Comparison of ENCODE assay signal across 11 mouse cellular contexts in genomic region chr1:131238931-131239381, GRCm38 (mm10). TPM values are rescaled to one million over a fixed set of nuclear protein-coding genes. Genes with fewer than 3 reads are reported as not detected.
A peak's percentile ranks its signal among the peaks of the same experiment; 100 is the strongest.
DNase-seq lines count a peak whose midpoint lies in the region; ATAC-seq lines count a peak whose summit lies in the region.
"Had no signal": no experiment of that assay in that cellular context is flagged by ENCODE, and none has a peak within 500 bp of the region (broad histone marks: within the 10 kb centered on the region; RNA-seq: fewer than 3 reads in every experiment).

No protein-coding gene starts in this region.

- H3K27ac ChIP-seq in liver, embryonic 12.5 days = no peak overlapping the region
- H3K27ac ChIP-seq: midbrain, embryonic 12.5 days had no signal

- no peak for DNase-seq in liver
- peak; percentile 56 to 60 for DNase-seq in cerebellum, postnatal 36 days
- DNase-seq in heart, postnatal 4 days = peak; percentile 81
- peak; percentile 73 for DNase-seq in lung, postnatal 36 days
- no peak for DNase-seq in c-Kit-positive CD71-positive TER-119-positive erythroid progenitor cells, embryonic 14.5 days (ENCODE audit: low spot score)
- no peak for DNase-seq in embryo, embryonic 11 days

- H3K4me3 ChIP-seq in liver, embryonic 12.5 days = no peak overlapping the region
- H3K4me3 ChIP-seq: erythroblast, embryonic 14.5 days; midbrain, embryonic 12.5 days had no signal

- no peak overlapping the region for H3K9ac ChIP-seq in liver, embryonic 12.5 days
- H3K9ac ChIP-seq: midbrain, embryonic 12.5 days had no signal

- H3K9me3 ChIP-seq in liver, embryonic 12.5 days (replicated peaks) = no peaks in the 10 kb centered on the region
- H3K9me3 ChIP-seq: G1E; midbrain, embryonic 12.5 days had no signal

- 0 out of 2 replicates have a peak, but pooled peaks have one; percentile 20 for ATAC-seq in liver, embryonic 12.5 days
- no peak for ATAC-seq in megakaryocyte, adult 5-6 weeks (ENCODE audit: poor library complexity, severe bottlenecking)

- no peak overlapping the region for H3K4me2 ChIP-seq in liver, embryonic 12.5 days
- H3K4me2 ChIP-seq: midbrain, embryonic 12.5 days had no signal

- H3K4me1 ChIP-seq in liver, embryonic 12.5 days = no peaks in the 10 kb centered on the region

- peaks cover 86% of the 10 kb centered on the region for H3K27me3 ChIP-seq in liver, embryonic 12.5 days (replicated peaks)

- 54% methylated on average over 8 of the region's 8 CpGs for WGBS in liver, embryonic 12.5 days (ENCODE audit: insufficient replicate concordance)

- no peaks in the 10 kb centered on the region for H3K36me3 ChIP-seq in liver, embryonic 12.5 days
- H3K36me3 ChIP-seq: G1E; midbrain, embryonic 12.5 days had no signal

RNA-seq across cellular contexts. Expression of gene Rassf5, which starts 6.1 kb away (rescaled TPM):
- polyA plus RNA-seq in liver, embryonic 12.5 days (2016; fragmentation: Nextera tagmentation; extraction: Ambion mirVana) = 3.9 and 4.7 TPM in 2 replicates
- total RNA-seq in heart, postnatal 4 days (2021) = 1 to 10 TPM; 4.4 to 4.5 TPM
- 81.7 and 97.9 TPM in 2 replicates for total RNA-seq in megakaryocyte, adult 5-6 weeks (2015)
- total RNA-seq in megakaryocyte, adult 5-6 weeks (2017) = 99.6 and 110 TPM in 2 replicates
- polyA plus RNA-seq: erythroblast, embryonic 14.5 days had no signal

RNA-seq across cellular contexts. Expression of gene Ikbke, which starts 40.5 kb away (rescaled TPM):
- polyA plus RNA-seq in liver, embryonic 12.5 days (2016; fragmentation: Nextera tagmentation; extraction: Ambion mirVana) = 4.5 and 4.8 TPM in 2 replicates
- total RNA-seq in heart, postnatal 4 days (2021) = 1 to 10 TPM; 2.9 to 3.0 TPM
- 18.6 and 28.4 TPM in 2 replicates for total RNA-seq in megakaryocyte, adult 5-6 weeks (2015)
- total RNA-seq in megakaryocyte, adult 5-6 weeks (2017) = 24.1 and 24.9 TPM in 2 replicates
- polyA plus RNA-seq: erythroblast, embryonic 14.5 days had no signal

Comparison
In these comparisons a context has a peak if more than half of its experiments do, and no peak if none do; other contexts are left out.
1. DNase-seq: peak in cerebellum, postnatal 36 days (2 of 2), heart, postnatal 4 days (single experiment) and lung, postnatal 36 days (single experiment); none in liver (single experiment), c-Kit-positive CD71-positive TER-119-positive erythroid progenitor cells, embryonic 14.5 days (single experiment) and embryo, embryonic 11 days (single experiment).
2. RNA of gene Rassf5, which starts 6.1 kb away (total RNA-seq): 81.7 to 110 TPM in megakaryocyte, adult 5-6 weeks; 4.4 to 4.5 TPM in heart, postnatal 4 days; every median in the first group is over 10 times any median in the second.
3. RNA of gene Ikbke, which starts 40.5 kb away (total RNA-seq): 18.6 to 28.4 TPM in megakaryocyte, adult 5-6 weeks; 2.9 to 3.0 TPM in heart, postnatal 4 days; every median in the first group is over 4 times any median in the second.